Mouse (Mus musculus): ENCODE results near the gene Pde1c. TPM values are rescaled to one million over a fixed set of nuclear protein-coding genes. Genes with fewer than 3 reads are reported as not detected.

The Pde1c gene
- polyA plus RNA-seq, 1 experiment from 2014 or later, result 6.7 TPM

GRCm38 (mm10) chr6:56389178-56389577 lies 179.7 kb downstream of the Pde1c start:
- no peak overlapping the region for H3K4me3 ChIP-seq (ENCODE audit: low read depth, low read length)
- no peak overlapping the region for H3K4me2 ChIP-seq (ENCODE audit: low read length)
- WGBS, result 70% methylated on average over 5 of the region's 5 CpGs
- H3K4me1 ChIP-seq (ENCODE audit: control insufficient read depth, insufficient read depth, low read length), result no peaks in the 10 kb centered on the region
- no peaks in the 10 kb centered on the region for H3K27me3 ChIP-seq (replicated peaks; ENCODE audit: control insufficient read depth, insufficient read depth, low read length)
- no peaks in the 10 kb centered on the region for H3K36me3 ChIP-seq (ENCODE audit: control insufficient read depth, insufficient read depth, low read length)
- DNase-seq (ENCODE audit: low spot score) (no peak), ATAC-seq (no peak)
- H3K27ac ChIP-seq (ENCODE audit: low read depth, low read length), result no peak overlapping the region
- no peak overlapping the region for H3K9ac ChIP-seq (ENCODE audit: low read length)
- no peaks in the 10 kb centered on the region for H3K9me3 ChIP-seq (replicated peaks; ENCODE audit: control insufficient read depth, low read length)

- no peaks in the 10 kb centered on the region for H3K27me3 ChIP-seq (replicated peaks; ENCODE audit: control insufficient read depth, insufficient read depth, low read length)
- DNase-seq (ENCODE audit: low spot score) (no peak), ATAC-seq (no peak)
- H3K4me1 ChIP-seq (ENCODE audit: control insufficient read depth, insufficient read depth, low read length), result peaks cover 3% of the 10 kb centered on the region; the same call in 1 of the 2 replicates
- no peaks in the 10 kb centered on the region for H3K36me3 ChIP-seq (ENCODE audit: control insufficient read depth, insufficient read depth, low read length)
- no peak overlapping the region for H3K4me3 ChIP-seq (ENCODE audit: low read depth, low read length)
- H3K4me2 ChIP-seq (ENCODE audit: low read length), result no peak overlapping the region
- H3K27ac ChIP-seq (ENCODE audit: low read depth, low read length), result no peak overlapping the region
- 91% methylated on average over 3 of the region's 3 CpGs for WGBS
- H3K9ac ChIP-seq (ENCODE audit: low read length), result no peak overlapping the region
- H3K9me3 ChIP-seq (replicated peaks; ENCODE audit: control insufficient read depth, low read length), result no peaks in the 10 kb centered on the region
Observed at GRCm38 (mm10) chr6:56376359-56376758, 192.5 kb downstream of the Pde1c start.

GRCm38 (mm10) chr6:56374180-56374579 lies 194.7 kb downstream of the Pde1c start:
- Histone ChIP-seq H3K27ac (ENCODE audit: low read depth, low read length) (no peak overlapping the region), H3K9ac (ENCODE audit: low read length) (no peak overlapping the region), H3K9me3 (replicated peaks; ENCODE audit: control insufficient read depth, low read length) (no peaks in the 10 kb centered on the region), H3K4me1 (ENCODE audit: control insufficient read depth, insufficient read depth, low read length) (peaks cover 3% of the 10 kb centered on the region; the same call in 1 of the 2 replicates), H3K4me3 (ENCODE audit: low read depth, low read length) (no peak overlapping the region), H3K4me2 (ENCODE audit: low read length) (no peak overlapping the region), H3K36me3 (ENCODE audit: control insufficient read depth, insufficient read depth, low read length) (no peaks in the 10 kb centered on the region), H3K27me3 (replicated peaks; ENCODE audit: control insufficient read depth, insufficient read depth, low read length) (no peaks in the 10 kb centered on the region)
- DNase-seq (ENCODE audit: low spot score) (no peak), ATAC-seq (no peak)
- WGBS, result 77% methylated on average over 5 of the region's 5 CpGs

GRCm38 (mm10) chr6:56373753-56374152 lies 195.2 kb downstream of the Pde1c start:
- no peak overlapping the region for H3K4me3 ChIP-seq (ENCODE audit: low read depth, low read length)
- no peaks in the 10 kb centered on the region for H3K27me3 ChIP-seq (replicated peaks; ENCODE audit: control insufficient read depth, insufficient read depth, low read length)
- H3K9me3 ChIP-seq (replicated peaks; ENCODE audit: control insufficient read depth, low read length), result no peaks in the 10 kb centered on the region
- DNase-seq (ENCODE audit: low spot score) (no peak), ATAC-seq (peak; percentile 4; the same call in 1 of the 2 replicates)
- WGBS, result 92% methylated on average over 3 of the region's 3 CpGs
- H3K27ac ChIP-seq (ENCODE audit: low read depth, low read length), result no peak overlapping the region
- H3K9ac ChIP-seq (ENCODE audit: low read length), result no peak overlapping the region
- no peaks in the 10 kb centered on the region for H3K36me3 ChIP-seq (ENCODE audit: control insufficient read depth, insufficient read depth, low read length)
- peaks cover 3% of the 10 kb centered on the region; the same call in 1 of the 2 replicates for H3K4me1 ChIP-seq (ENCODE audit: control insufficient read depth, insufficient read depth, low read length)
- H3K4me2 ChIP-seq (ENCODE audit: low read length), result no peak overlapping the region

GRCm38 (mm10) chr6:56373046-56373751 lies 195.7 kb downstream of the Pde1c start:
- Histone ChIP-seq H3K27ac (ENCODE audit: low read depth, low read length) (no peak overlapping the region), H3K4me2 (ENCODE audit: low read length) (no peak overlapping the region), H3K9me3 (replicated peaks; ENCODE audit: control insufficient read depth, low read length) (no peaks in the 10 kb centered on the region), H3K36me3 (ENCODE audit: control insufficient read depth, insufficient read depth, low read length) (no peaks in the 10 kb centered on the region), H3K9ac (ENCODE audit: low read length) (no peak overlapping the region), H3K4me1 (ENCODE audit: control insufficient read depth, insufficient read depth, low read length) (peaks cover 3% of the 10 kb centered on the region; the same call in 1 of the 2 replicates), H3K27me3 (replicated peaks; ENCODE audit: control insufficient read depth, insufficient read depth, low read length) (no peaks in the 10 kb centered on the region), H3K4me3 (ENCODE audit: low read depth, low read length) (no peak overlapping the region)
- ATAC-seq (peak; percentile 80), DNase-seq (ENCODE audit: low spot score) (peak; percentile 70)
- WGBS, result 62% methylated on average over 10 of the region's 10 CpGs

GRCm38 (mm10) chr6:56369462-56369861 lies 199.4 kb downstream of the Pde1c start:
- Histone ChIP-seq H3K27me3 (replicated peaks; ENCODE audit: control insufficient read depth, insufficient read depth, low read length) (no peaks in the 10 kb centered on the region), H3K4me3 (ENCODE audit: low read depth, low read length) (no peak overlapping the region), H3K4me1 (ENCODE audit: control insufficient read depth, insufficient read depth, low read length) (peaks cover 3% of the 10 kb centered on the region; the same call in 1 of the 2 replicates), H3K27ac (ENCODE audit: low read depth, low read length) (no peak overlapping the region), H3K9ac (ENCODE audit: low read length) (no peak overlapping the region), H3K36me3 (ENCODE audit: control insufficient read depth, insufficient read depth, low read length) (no peaks in the 10 kb centered on the region), H3K4me2 (ENCODE audit: low read length) (no peak overlapping the region), H3K9me3 (replicated peaks; ENCODE audit: control insufficient read depth, low read length) (no peaks in the 10 kb centered on the region)
- no peak for ATAC-seq
- WGBS, result 73% methylated on average over 13 of the region's 13 CpGs
- DNase-seq (ENCODE audit: low spot score), result no peak

- ATAC-seq, result no peak
Observed at GRCm38 (mm10) chr6:56368116-56368515, 200.8 kb downstream of the Pde1c start.

GRCm38 (mm10) chr6:56367257-56367656 lies 201.6 kb downstream of the Pde1c start:
- Histone ChIP-seq H3K4me2 (ENCODE audit: low read length) (no peak overlapping the region), H3K4me1 (ENCODE audit: control insufficient read depth, insufficient read depth, low read length) (no peaks in the 10 kb centered on the region), H3K9me3 (replicated peaks; ENCODE audit: control insufficient read depth, low read length) (no peaks in the 10 kb centered on the region), H3K36me3 (ENCODE audit: control insufficient read depth, insufficient read depth, low read length) (no peaks in the 10 kb centered on the region), H3K9ac (ENCODE audit: low read length) (no peak overlapping the region), H3K27me3 (replicated peaks; ENCODE audit: control insufficient read depth, insufficient read depth, low read length) (no peaks in the 10 kb centered on the region), H3K27ac (ENCODE audit: low read depth, low read length) (no peak overlapping the region), H3K4me3 (ENCODE audit: low read depth, low read length) (no peak overlapping the region)
- ATAC-seq (no peak), DNase-seq (ENCODE audit: low spot score) (no peak)

More at GRCm38 (mm10) chr6:56368116-56368515, 200.8 kb downstream of the Pde1c start:
- DNase-seq (ENCODE audit: low spot score), result no peak
- Histone ChIP-seq H3K4me2 (ENCODE audit: low read length) (no peak overlapping the region), H3K4me3 (ENCODE audit: low read depth, low read length) (no peak overlapping the region), H3K27me3 (replicated peaks; ENCODE audit: control insufficient read depth, insufficient read depth, low read length) (no peaks in the 10 kb centered on the region), H3K9ac (ENCODE audit: low read length) (no peak overlapping the region), H3K27ac (ENCODE audit: low read depth, low read length) (no peak overlapping the region), H3K36me3 (ENCODE audit: control insufficient read depth, insufficient read depth, low read length) (no peaks in the 10 kb centered on the region), H3K9me3 (replicated peaks; ENCODE audit: control insufficient read depth, low read length) (no peaks in the 10 kb centered on the region), H3K4me1 (ENCODE audit: control insufficient read depth, insufficient read depth, low read length) (no peaks in the 10 kb centered on the region)
- WGBS, result 65% methylated on average over 1 of the region's 1 CpGs

GRCm38 (mm10) chr6:56362650-56363049 lies 206.3 kb downstream of the Pde1c start:
- H3K9me3 ChIP-seq (replicated peaks; ENCODE audit: control insufficient read depth, low read length), result no peaks in the 10 kb centered on the region
- H3K4me3 ChIP-seq (ENCODE audit: low read depth, low read length), result peak overlapping the region; percentile 49
- H3K9ac ChIP-seq (ENCODE audit: low read length), result no peak overlapping the region
- H3K27ac ChIP-seq (ENCODE audit: low read depth, low read length), result no peak overlapping the region
- H3K36me3 ChIP-seq (ENCODE audit: control insufficient read depth, insufficient read depth, low read length), result no peaks in the 10 kb centered on the region
- H3K27me3 ChIP-seq (replicated peaks; ENCODE audit: control insufficient read depth, insufficient read depth, low read length), result no peaks in the 10 kb centered on the region
- H3K4me2 ChIP-seq (ENCODE audit: low read length), result peak overlapping the region; percentile 96
- 5% methylated on average over 5 of the region's 5 CpGs for WGBS
- ATAC-seq (peak; percentile 70), DNase-seq (ENCODE audit: low spot score) (peak; percentile 64)
- peaks cover 4% of the 10 kb centered on the region for H3K4me1 ChIP-seq (ENCODE audit: control insufficient read depth, insufficient read depth, low read length)

Measured in forebrain, embryonic 14.5 days (tissue).